Mouse (Mus musculus): ENCODE measurements around the gene Stra6.

Gene Stra6

GRCm38 (mm10) chr9:58169426-58169825 is 105.8 kb downstream of the Stra6 start:
- DNase-seq (ENCODE audit: extremely low spot score, low spot score), result no peak

GRCm38 (mm10) chr9:58172863-58173262 is 109.3 kb downstream of the Stra6 start:
- no peak for DNase-seq (ENCODE audit: extremely low spot score, low spot score)

GRCm38 (mm10) chr9:58174818-58175251 is 111.2 kb downstream of the Stra6 start:
- DNase-seq (ENCODE audit: extremely low spot score, low spot score), result no peak

- no peak for DNase-seq (ENCODE audit: extremely low spot score, low spot score)
Observed at GRCm38 (mm10) chr9:58175745-58176487, 112.3 kb downstream of the Stra6 start.

- DNase-seq (ENCODE audit: extremely low spot score, low spot score), result no peak
Observed at GRCm38 (mm10) chr9:58177165-58177564, 113.6 kb downstream of the Stra6 start.

- no peak for DNase-seq (ENCODE audit: extremely low spot score, low spot score)
Observed at GRCm38 (mm10) chr9:58179390-58179789, 115.8 kb downstream of the Stra6 start.

- DNase-seq (ENCODE audit: extremely low spot score, low spot score), result no peak
Observed at GRCm38 (mm10) chr9:58184456-58184855, 120.9 kb downstream of the Stra6 start.

GRCm38 (mm10) chr9:58194222-58194621 is 130.6 kb downstream of the Stra6 start:
- no peak for DNase-seq (ENCODE audit: extremely low spot score, low spot score)

- DNase-seq (ENCODE audit: extremely low spot score, low spot score), result no peak
Observed at GRCm38 (mm10) chr9:58195671-58196070, 132.1 kb downstream of the Stra6 start.

- DNase-seq (ENCODE audit: extremely low spot score, low spot score), result no peak
Observed at GRCm38 (mm10) chr9:58196141-58196540, 132.6 kb downstream of the Stra6 start.

- peak; percentile 52 for DNase-seq (ENCODE audit: extremely low spot score, low spot score)
Observed at GRCm38 (mm10) chr9:58196610-58197567, 133.3 kb downstream of the Stra6 start.

- peak; percentile 70 for DNase-seq (ENCODE audit: extremely low spot score, low spot score)
Observed at GRCm38 (mm10) chr9:58197781-58198701, 134.5 kb downstream of the Stra6 start.

GRCm38 (mm10) chr9:58198801-58199371 is 135.3 kb downstream of the Stra6 start:
- DNase-seq (ENCODE audit: extremely low spot score, low spot score), result no peak

- DNase-seq (ENCODE audit: extremely low spot score, low spot score), result peak; percentile 48
Observed at GRCm38 (mm10) chr9:58199381-58200269, 136.0 kb downstream of the Stra6 start.

- DNase-seq (ENCODE audit: extremely low spot score, low spot score), result no peak
Observed at GRCm38 (mm10) chr9:58200270-58201090, 136.9 kb downstream of the Stra6 start.

GRCm38 (mm10) chr9:58201091-58201842 is 137.7 kb downstream of the Stra6 start:
- DNase-seq (ENCODE audit: extremely low spot score, low spot score), result no peak

- peak; percentile 49 for DNase-seq (ENCODE audit: extremely low spot score, low spot score)
Observed at GRCm38 (mm10) chr9:58201861-58202549, 138.4 kb downstream of the Stra6 start.
